Mouse (Mus musculus) bone marrow macrophage, adult 2 months (primary cell): ENCODE results near the gene Palld. TPM values are rescaled to one million over a fixed set of nuclear protein-coding genes. Genes with fewer than 3 reads are reported as not detected.

Source experiments
- H3K27ac ChIP-seq: 2 replicates; pipeline ENCODE4 v1.5.1; 2012; ENCODE audit warnings: low read depth, low read length; ENCODE audit not compliant: insufficient read depth
- H3K4me1 ChIP-seq: 2 replicates; pipeline ENCODE4 v1.6.1; 2012; ENCODE audit warnings: low read length; ENCODE audit not compliant: control insufficient read depth, insufficient read depth
- H3K4me3 ChIP-seq: 2 replicates; pipeline ENCODE4 v1.5.1; 2012; ENCODE audit warnings: mild to moderate bottlenecking, low read length, moderate library complexity; ENCODE audit not compliant: insufficient read depth
- CTCF ChIP-seq: IDR thresholded peaks from 2 replicates; pipeline ENCODE4 v1.5.1; 2012; ENCODE audit warnings: low read depth, mild to moderate bottlenecking, low read length, moderate library complexity
- POLR2A ChIP-seq: IDR thresholded peaks from 2 replicates; pipeline ENCODE4 v1.6.1; 2012; ENCODE audit warnings: mild to moderate bottlenecking, low read depth, low read length, borderline replicate concordance
- polyA plus RNA-seq: library from polyadenylated mRNA; stranded (reverse); fragments of >200 nt; gene quantifications from 2 replicates; pipeline ENCODE4 v1.2.4, GENCODE M21; 2012; ENCODE audit not compliant: missing spikeins, insufficient read depth, insufficient read length

Gene Palld
- polyA plus RNA-seq, 1 experiment = 6.4 TPM

DNA sequence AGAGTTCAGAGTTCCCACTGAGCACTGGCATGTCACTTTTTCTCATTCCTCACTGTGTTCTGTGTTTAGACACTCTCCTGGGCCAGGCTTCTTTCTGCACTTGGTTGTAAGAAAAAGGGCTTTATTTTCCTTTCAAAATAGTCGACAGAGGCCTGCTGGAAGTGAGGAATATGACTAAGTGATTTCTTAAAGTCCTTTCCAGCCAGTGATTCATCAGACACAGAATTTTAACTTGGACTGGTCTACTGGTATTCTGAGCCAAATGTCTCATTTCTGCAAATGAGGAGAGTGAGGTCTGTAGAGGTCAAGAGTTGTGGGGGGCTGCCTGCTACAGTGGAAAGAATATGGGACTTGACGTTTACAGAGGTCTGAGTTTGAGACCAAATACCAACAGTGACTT, 147.3 kb downstream of the Palld start:
- no peaks in the 10 kb centered on the region for H3K4me1 ChIP-seq
- H3K27ac ChIP-seq = no peak overlapping the region
- H3K4me3 ChIP-seq = no peak overlapping the region
- TF ChIP-seq POLR2A = no peak

DNA sequence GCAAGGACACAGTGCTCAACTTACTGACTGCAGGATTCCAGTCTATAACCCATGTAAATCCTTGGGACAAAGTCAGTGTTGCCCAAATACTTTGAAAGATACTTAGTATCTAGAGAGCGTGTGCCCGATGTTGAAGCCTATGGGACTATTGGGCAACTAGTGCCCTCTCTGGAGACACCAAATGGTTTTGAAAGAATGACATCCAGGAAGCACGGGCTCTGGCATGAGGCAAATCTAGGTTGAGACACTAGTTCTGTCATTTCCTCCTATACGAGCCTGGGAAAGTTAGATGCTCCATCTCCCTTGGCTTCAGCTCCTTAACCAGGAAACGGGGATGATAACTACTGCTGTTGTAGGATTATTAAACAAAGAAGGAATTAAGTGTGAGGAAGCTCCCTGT, 155.4 kb downstream of the Palld start:
- Histone ChIP-seq H3K4me3 (no peak overlapping the region), H3K27ac (no peak overlapping the region), H3K4me1 (no peaks in the 10 kb centered on the region)
- TF ChIP-seq POLR2A = no peak
- no peak for TF ChIP-seq CTCF

DNA sequence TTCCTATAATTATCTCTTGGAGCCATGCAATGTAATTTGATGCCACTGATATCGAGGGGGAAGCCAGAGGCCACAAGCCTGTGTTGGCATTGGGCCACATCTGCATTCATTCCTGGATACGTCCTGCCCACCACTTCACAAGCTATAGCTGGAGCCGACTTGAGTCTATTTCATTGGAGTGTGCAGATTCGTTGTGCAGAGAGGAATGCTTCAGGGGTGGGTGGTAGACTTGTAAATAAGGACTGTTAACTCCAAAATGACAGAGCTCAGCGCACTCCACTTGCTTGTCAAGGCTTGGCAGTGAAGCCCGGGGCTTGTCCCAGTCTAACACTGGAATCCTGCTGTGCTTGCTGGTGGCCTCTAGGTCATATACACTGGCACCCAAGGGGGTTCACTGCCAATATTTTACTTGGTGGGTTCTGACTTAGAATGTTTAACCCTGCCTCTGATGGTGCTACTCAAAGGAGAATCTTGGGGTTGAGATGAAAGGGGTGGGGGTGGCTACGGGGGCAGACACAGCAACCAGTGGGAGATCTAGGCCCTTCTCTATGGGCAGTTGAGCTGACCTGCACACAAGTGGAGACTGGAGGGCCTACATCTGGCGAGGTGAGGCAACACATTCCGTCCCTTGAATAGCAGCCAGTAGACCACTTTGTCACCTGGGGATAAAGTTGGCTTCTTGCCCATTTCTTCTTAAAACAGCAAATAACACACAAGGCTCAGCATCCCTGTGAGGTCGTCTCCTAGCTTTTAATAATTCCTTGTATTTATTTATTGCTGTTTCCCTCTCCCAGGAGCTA, 157.1 kb downstream of the Palld start:
- Histone ChIP-seq H3K4me1 (no peaks in the 10 kb centered on the region), H3K4me3 (no peak overlapping the region), H3K27ac (no peak overlapping the region)
- TF ChIP-seq CTCF (no peak), POLR2A (no peak)

DNA sequence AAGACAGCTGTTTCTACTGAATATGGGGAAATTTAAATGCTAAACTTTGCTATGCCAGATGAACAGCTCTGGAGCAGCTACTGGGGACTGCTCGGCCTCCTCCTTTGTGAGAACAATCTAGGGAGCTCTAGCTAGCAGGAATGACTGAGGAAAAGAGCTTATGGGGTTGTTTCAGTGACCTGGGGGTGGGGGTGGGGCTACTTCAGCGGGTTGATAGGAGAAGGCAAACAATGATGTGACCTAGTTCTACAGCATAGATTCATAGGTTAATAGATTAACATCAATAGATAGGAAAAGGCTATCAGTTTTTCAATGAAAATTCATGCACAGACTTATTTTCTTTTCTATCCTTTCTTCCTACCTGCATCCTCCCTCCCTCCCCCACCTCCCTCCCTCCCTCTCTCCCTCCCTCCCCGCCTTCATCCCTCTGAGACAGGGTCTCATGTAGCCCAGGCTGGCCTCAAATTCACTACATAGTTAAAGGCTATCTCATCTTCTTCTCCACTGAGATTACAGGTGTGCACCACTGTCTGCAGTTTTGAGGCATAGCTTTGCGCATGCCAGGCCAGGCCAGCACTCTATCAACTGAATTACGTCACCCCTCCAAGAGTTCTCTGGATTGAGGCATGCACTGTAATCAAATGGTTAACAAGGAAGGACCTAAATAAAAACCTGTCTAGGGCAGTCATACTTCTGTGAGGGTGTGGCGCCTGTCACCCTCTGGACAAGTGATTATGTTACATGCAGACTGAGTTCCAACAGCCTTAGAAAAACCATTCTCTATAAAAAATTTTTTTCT, 158.5 kb downstream of the Palld start:
- TF ChIP-seq CTCF (no peak), POLR2A (no peak)
- Histone ChIP-seq H3K27ac (no peak overlapping the region), H3K4me3 (no peak overlapping the region), H3K4me1 (no peaks in the 10 kb centered on the region)

DNA sequence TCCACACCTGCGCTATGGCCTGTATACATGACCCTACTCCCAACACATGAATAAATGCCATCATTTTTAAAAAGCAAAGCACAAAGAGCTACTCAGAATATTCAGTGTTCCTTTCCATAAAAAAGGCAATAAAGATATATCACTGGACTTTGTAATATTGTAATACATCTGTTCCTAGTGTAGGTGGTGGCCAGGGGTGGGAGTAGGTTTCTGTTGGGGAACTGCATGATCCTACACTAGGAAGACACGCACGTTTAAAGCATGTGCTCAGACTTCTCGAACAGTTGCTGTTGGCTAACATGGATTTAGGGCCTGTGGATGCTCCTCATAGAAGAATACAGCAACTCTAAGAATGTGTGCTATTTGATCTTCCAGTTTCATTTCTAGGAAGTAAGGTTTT, 165.0 kb downstream of the Palld start:
- Histone ChIP-seq H3K27ac (no peak overlapping the region), H3K4me1 (no peaks in the 10 kb centered on the region), H3K4me3 (no peak overlapping the region)
- TF ChIP-seq CTCF (no peak), POLR2A (no peak)

DNA sequence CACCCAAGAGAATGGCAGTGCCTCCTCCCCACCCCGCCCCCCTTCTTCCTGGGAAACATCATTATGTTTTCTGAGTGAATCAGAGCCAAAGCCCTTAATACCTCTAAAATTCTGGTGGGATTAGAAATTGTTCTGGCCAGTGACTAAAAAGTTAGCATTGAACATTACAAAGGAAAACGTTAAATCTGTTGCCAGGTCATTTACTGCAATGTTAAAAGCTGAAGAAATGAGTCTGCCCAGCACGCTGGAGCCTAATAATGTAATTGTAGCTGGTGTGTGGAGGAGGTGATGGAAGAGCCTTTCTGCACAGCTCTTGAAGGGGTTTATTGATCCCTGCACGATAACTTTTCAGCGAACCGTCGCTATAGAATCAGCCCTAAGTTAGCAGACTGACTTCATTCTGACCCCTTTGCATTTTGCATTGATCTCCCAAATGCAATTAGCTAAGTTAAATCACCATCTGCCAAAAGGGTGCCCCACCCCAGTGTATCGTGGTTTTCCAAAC, 165.7 kb downstream of the Palld start:
- no peak overlapping the region for H3K27ac ChIP-seq
- no peaks in the 10 kb centered on the region for H3K4me1 ChIP-seq
- no peak overlapping the region for H3K4me3 ChIP-seq
- TF ChIP-seq POLR2A = no peak
- TF ChIP-seq CTCF = no peak

DNA sequence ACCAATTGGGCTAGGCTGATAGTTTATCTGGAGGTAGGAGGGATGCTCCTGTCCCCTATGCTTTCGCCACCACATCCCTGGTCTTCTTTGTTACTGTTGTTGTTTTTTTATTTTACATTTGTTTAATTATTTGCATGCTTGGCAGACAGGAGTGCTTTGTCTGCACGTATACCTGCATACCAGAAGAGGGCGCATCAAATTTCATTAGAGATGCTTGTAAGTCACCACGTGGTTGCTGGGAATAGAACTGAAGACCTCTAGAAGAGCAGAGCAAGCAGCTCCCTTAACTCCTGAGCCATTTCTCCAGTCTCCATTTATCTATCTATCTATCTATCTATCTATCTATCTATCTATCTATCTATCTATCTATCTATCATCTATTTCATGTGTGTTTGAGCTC, 166.4 kb downstream of the Palld start:
- Histone ChIP-seq H3K4me1 (no peaks in the 10 kb centered on the region), H3K27ac (no peak overlapping the region), H3K4me3 (no peak overlapping the region)
- no peak for TF ChIP-seq POLR2A
- no peak for TF ChIP-seq CTCF

DNA sequence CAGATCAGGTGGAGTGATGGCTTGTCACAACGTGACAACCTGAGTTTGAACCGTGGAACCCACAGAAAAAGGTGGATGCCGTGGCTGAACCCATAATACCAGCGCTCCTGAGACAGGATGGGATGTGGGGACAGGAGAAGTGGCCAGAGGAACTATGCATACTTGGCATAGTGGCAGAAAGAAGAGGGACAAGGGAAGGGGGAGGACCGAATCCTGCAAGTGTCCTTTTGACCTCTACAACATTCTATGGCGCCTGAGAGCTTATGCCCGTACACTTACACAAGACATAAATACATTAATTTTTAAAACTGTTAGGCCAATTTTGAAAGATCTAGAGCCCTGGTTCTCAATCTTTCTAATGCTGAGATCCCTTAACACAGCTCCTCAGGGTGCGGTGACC, 168.3 kb downstream of the Palld start:
- TF ChIP-seq CTCF (no peak), POLR2A (no peak)
- H3K4me1 ChIP-seq = no peaks in the 10 kb centered on the region
- H3K4me3 ChIP-seq = no peak overlapping the region
- no peak overlapping the region for H3K27ac ChIP-seq

DNA sequence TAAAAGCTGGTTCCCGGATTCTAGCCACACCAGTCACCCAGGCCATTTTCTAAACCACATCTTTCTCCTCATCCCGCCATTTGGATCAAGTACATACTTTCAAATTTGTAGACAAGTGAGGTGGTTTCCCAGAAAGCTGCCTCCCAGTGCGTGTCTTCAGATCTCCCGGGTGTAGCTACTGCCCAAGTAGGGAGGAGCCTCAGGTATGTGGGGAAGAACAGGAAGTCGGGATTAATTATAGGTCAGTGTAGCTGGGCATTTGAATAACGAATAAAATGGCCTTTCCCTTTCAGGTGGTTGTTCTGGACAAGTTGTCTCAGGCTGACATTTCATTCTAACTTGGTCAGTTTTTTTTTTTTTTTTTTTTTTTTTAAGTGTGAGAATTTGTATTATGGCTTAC, 170.3 kb downstream of the Palld start:
- TF ChIP-seq CTCF = no peak
- H3K4me1 ChIP-seq = no peaks in the 10 kb centered on the region
- no peak overlapping the region for H3K27ac ChIP-seq
- H3K4me3 ChIP-seq = no peak overlapping the region

DNA sequence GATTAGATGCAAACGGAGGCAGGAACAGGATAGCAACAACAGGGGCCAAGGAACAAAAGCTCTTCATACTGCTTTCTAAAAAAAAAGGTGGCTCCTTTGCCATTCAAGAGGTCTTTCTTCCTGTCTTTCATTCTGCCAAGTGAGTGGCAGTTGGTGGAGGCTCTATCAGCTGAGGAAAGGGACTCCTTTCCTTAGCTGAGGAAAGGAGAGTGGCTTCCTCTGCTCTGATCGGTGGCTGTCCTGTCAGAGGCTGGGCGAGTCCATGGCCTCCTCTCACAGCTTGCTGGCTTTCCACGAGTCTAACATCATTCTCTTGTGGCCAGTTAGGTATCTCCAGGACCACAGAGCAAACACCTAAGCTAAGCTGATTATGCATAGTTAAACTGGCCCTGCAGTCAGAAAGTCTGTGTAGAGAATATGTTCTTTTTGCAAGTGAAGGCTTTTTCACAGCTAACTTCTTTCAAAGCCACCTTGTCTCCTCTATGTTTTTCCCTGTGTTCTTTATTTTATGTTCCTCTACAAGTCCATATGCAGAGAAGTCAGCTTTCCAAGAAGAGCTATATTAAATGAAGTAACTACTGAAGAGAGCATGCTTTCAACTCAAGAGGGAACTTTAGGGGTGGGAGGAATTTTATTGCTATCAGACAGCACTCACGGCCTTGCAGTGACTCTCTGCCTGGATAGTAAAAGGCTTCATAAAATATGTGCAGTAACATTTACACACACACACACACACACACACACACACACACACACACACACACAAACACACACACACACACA, 171.0 kb downstream of the Palld start:
- Histone ChIP-seq H3K4me3 (no peak overlapping the region), H3K4me1 (no peaks in the 10 kb centered on the region), H3K27ac (no peak overlapping the region)
- TF ChIP-seq POLR2A = no peak
- TF ChIP-seq CTCF = no peak
